Mouse (Mus musculus) 3134 (cell line): ENCODE data around the gene Xpnpep1.

Experiments used
- DNase-seq: peaks from one replicate; pipeline ENCODE4 v3.0.0-alpha.2; 2011; ENCODE audit warnings: low spot score; ENCODE audit not compliant: insufficient read length; ENCODE audit errors: extremely low read depth

The Xpnpep1 gene

GRCm38 (mm10) chr19:53066934-53067333, 26.9 kb upstream of the Xpnpep1 start:
- DNase-seq = peak; percentile 85

- DNase-seq = no peak
Measured at GRCm38 (mm10) chr19:53066531-53066930, 26.5 kb upstream of the Xpnpep1 start.

- no peak for DNase-seq
Measured at GRCm38 (mm10) chr19:53064972-53065361, 25.0 kb upstream of the Xpnpep1 start.

GRCm38 (mm10) chr19:53064292-53064971, 24.4 kb upstream of the Xpnpep1 start:
- no peak for DNase-seq

- no peak for DNase-seq
Measured at GRCm38 (mm10) chr19:53062046-53062445, 22.0 kb upstream of the Xpnpep1 start.

GRCm38 (mm10) chr19:53059344-53060111, 19.5 kb upstream of the Xpnpep1 start:
- no peak for DNase-seq

GRCm38 (mm10) chr19:53058726-53059334, 18.8 kb upstream of the Xpnpep1 start:
- DNase-seq = no peak

GRCm38 (mm10) chr19:53057980-53058725, 18.1 kb upstream of the Xpnpep1 start:
- no peak for DNase-seq

GRCm38 (mm10) chr19:53053355-53053754, 13.3 kb upstream of the Xpnpep1 start:
- DNase-seq = no peak

GRCm38 (mm10) chr19:53052031-53052670, 12.1 kb upstream of the Xpnpep1 start:
- DNase-seq = no peak

GRCm38 (mm10) chr19:53051288-53051985, 11.4 kb upstream of the Xpnpep1 start:
- DNase-seq = no peak

GRCm38 (mm10) chr19:53050100-53050499, 10.1 kb upstream of the Xpnpep1 start:
- no peak for DNase-seq

- no peak for DNase-seq
Measured at GRCm38 (mm10) chr19:53047208-53047607, 7.2 kb upstream of the Xpnpep1 start.

GRCm38 (mm10) chr19:53043423-53044125, 3.6 kb upstream of the Xpnpep1 start:
- no peak for DNase-seq

- DNase-seq = no peak
Measured at GRCm38 (mm10) chr19:53041570-53041969, 1.6 kb upstream of the Xpnpep1 start.

- DNase-seq = no peak
Measured at GRCm38 (mm10) chr19:53041133-53041510, 1.1 kb upstream of the Xpnpep1 start.

GRCm38 (mm10) chr19:53039090-53039489, 924 bp downstream of the Xpnpep1 start:
- DNase-seq = no peak

- peak; percentile 99 for DNase-seq
Measured at GRCm38 (mm10) chr19:53038435-53038938, 1.5 kb downstream of the Xpnpep1 start.

- no peak for DNase-seq
Measured at GRCm38 (mm10) chr19:53037925-53038419, 2.0 kb downstream of the Xpnpep1 start.
